ENCODE assay signal across 24 mouse cellular contexts in the genomic region with DNA sequence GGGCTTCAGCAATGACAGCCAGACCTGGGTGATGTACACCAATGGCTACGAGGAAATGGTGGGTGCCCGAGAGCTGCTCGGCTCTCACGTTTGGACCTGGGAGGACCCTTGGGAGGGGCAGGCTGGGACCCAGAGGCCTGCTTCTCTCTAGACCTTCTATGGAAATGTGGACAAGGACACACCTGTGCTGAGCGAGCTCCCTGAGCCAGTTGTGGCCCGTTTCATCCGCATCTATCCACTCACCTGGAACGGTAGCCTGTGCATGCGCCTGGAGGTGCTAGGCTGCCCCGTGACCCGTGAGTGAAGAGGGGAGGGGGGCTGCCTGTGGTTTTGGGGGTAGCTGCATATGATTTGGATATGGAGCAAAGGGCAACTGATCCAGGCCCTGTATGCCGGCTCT. TPM values are rescaled to one million over a fixed set of nuclear protein-coding genes. Genes with fewer than 3 reads are reported as not detected.
DNase-seq lines count a peak whose midpoint lies in the region; ATAC-seq and TF ChIP-seq lines count a peak whose summit lies in the region.
"Had no signal": no experiment of that assay in that cellular context is flagged by ENCODE, and none has a peak within 500 bp of the region (broad histone marks: within the 10 kb centered on the region; RNA-seq: fewer than 3 reads in every experiment).

No protein-coding gene starts in this region.

- peaks cover 3 to 15% of the 10 kb centered on the region in 2 experiments; a peak in 2 of 4 replicates for H3K4me1 ChIP-seq in CH12.LX (ENCODE audit: control insufficient read depth in 1 of 2, insufficient read depth in 2 of 2)
- no peaks in the 10 kb centered on the region for H3K4me1 ChIP-seq in kidney, adult 2 months (ENCODE audit: control insufficient read depth, insufficient read depth, low read length)
- peaks cover 9% of the 10 kb centered on the region; the same call in 1 of the 2 replicates for H3K4me1 ChIP-seq in kidney, postnatal 0 days (replicated peaks; ENCODE audit: insufficient read depth, low read length)
- H3K4me1 ChIP-seq in hindbrain, embryonic 13.5 days (replicated peaks), result no peaks in the 10 kb centered on the region
- H3K4me1 ChIP-seq: forebrain, embryonic 15.5 days; heart, embryonic 15.5 days had no signal

- H3K9ac ChIP-seq in CH12.LX (ENCODE audit: insufficient read depth, low read depth), result no peak overlapping the region
- no peak overlapping the region for H3K9ac ChIP-seq in kidney, postnatal 0 days (ENCODE audit: low read depth, low read length)
- no peak overlapping the region for H3K9ac ChIP-seq in hindbrain, embryonic 13.5 days
- H3K9ac ChIP-seq: embryonic facial prominence, embryonic 15.5 days; forebrain, embryonic 15.5 days; heart, embryonic 15.5 days; hindbrain, embryonic 14.5 days had no signal

- peaks cover 9% of the 10 kb centered on the region for H3K27me3 ChIP-seq in CH12.LX (replicated peaks)
- H3K27me3 ChIP-seq in kidney, adult 2 months (replicated peaks; ENCODE audit: control insufficient read depth, insufficient read depth, low read length), result no peaks in the 10 kb centered on the region
- no peaks in the 10 kb centered on the region for H3K27me3 ChIP-seq in kidney, postnatal 0 days (ENCODE audit: insufficient read depth, low read length)
- peaks cover 11% of the 10 kb centered on the region for H3K27me3 ChIP-seq in hindbrain, embryonic 13.5 days
- H3K27me3 ChIP-seq: embryonic facial prominence, embryonic 15.5 days; forebrain, embryonic 15.5 days had no signal

- TF ChIP-seq EP300 in CH12.LX (IDR thresholded peaks at IDR 0.05; ENCODE audit: low read length), result no peak

- H3K27ac ChIP-seq in CH12.LX (ENCODE audit: insufficient read depth, low read depth), result no peak overlapping the region
- peak overlapping the region; percentile 54; the same call in 1 of the 2 replicates for H3K27ac ChIP-seq in kidney, adult 2 months (ENCODE audit: insufficient read depth, low read depth, low read length)
- H3K27ac ChIP-seq in kidney, postnatal 0 days, result 0 out of 2 replicates have a peak overlapping the region, but pooled peaks have one; percentile 31
- H3K27ac ChIP-seq in hindbrain, embryonic 13.5 days, result no peak overlapping the region
- H3K27ac ChIP-seq: embryonic facial prominence, embryonic 15.5 days; forebrain, embryonic 15.5 days; heart, embryonic 15.5 days; hindbrain, embryonic 14.5 days had no signal

- TF ChIP-seq POLR2A in CH12.LX (IDR thresholded peaks at IDR 0.05; ENCODE audit: low read depth, low read length), result no peak
- no peak for TF ChIP-seq POLR2A in kidney, adult 2 months (IDR thresholded peaks at IDR 0.05; ENCODE audit: low read depth, low read length)

- TF ChIP-seq RAD21 in CH12.LX (IDR thresholded peaks at IDR 0.05; ENCODE audit: low read depth, low read length), result no peak

- 0 out of 2 replicates have a peak, but pooled peaks have one; percentile 20 for ATAC-seq in kidney, postnatal 0 days (replicated peaks; ENCODE audit: low FRiP score, low read depth)
- ATAC-seq in hindbrain, embryonic 13.5 days (ENCODE audit: low FRiP score), result no peak
- ATAC-seq: forebrain, embryonic 15.5 days had no signal

- H3K9me3 ChIP-seq in CH12.LX (replicated peaks; ENCODE audit: low read length), result no peaks in the 10 kb centered on the region
- no peaks in the 10 kb centered on the region for H3K9me3 ChIP-seq in kidney, postnatal 0 days (replicated peaks; ENCODE audit: low read length)
- H3K9me3 ChIP-seq in hindbrain, embryonic 13.5 days, result no peaks in the 10 kb centered on the region
- H3K9me3 ChIP-seq: embryonic facial prominence, embryonic 15.5 days; forebrain, embryonic 15.5 days; G1E; heart, embryonic 15.5 days had no signal

- H3K36me3 ChIP-seq in CH12.LX (replicated peaks in 1 of 2; ENCODE audit: control insufficient read depth in 1 of 2, insufficient read depth in 1 of 2, low read length in 1 of 2), result peaks cover 42 to 60% of the 10 kb centered on the region in 2 experiments
- no peaks in the 10 kb centered on the region for H3K36me3 ChIP-seq in kidney, adult 2 months (ENCODE audit: control insufficient read depth, insufficient read depth, low read length)
- peaks cover 35% of the 10 kb centered on the region for H3K36me3 ChIP-seq in kidney, postnatal 0 days (ENCODE audit: insufficient read depth, low read length)
- peaks cover 43% of the 10 kb centered on the region for H3K36me3 ChIP-seq in hindbrain, embryonic 13.5 days

- H3K4me3 ChIP-seq in CH12.LX (replicated peaks in 1 of 3; ENCODE audit: low read depth in 2 of 3, low read length in 2 of 3, poor library complexity in 1 of 3), result no peak overlapping the region
- H3K4me3 ChIP-seq in kidney, adult 2 months (ENCODE audit: insufficient read depth, low read depth, low read length), result no peak overlapping the region
- no peak overlapping the region for H3K4me3 ChIP-seq in kidney, postnatal 0 days (replicated peaks; ENCODE audit: low read depth, low read length)
- no peak overlapping the region for H3K4me3 ChIP-seq in hindbrain, embryonic 13.5 days
- H3K4me3 ChIP-seq: embryonic facial prominence, embryonic 15.5 days; erythroblast, embryonic 14.5 days; forebrain, embryonic 15.5 days; heart, embryonic 15.5 days had no signal

- in situ Hi-C loops in CH12.LX (cut with MboI; ENCODE audit: low pct_ligation_motif_present, low pct_unique_long_range_greater_than_20kb, low sequenced_read_pairs), result no loop called here

- no peak overlapping the region for H3K4me2 ChIP-seq in CH12.LX (ENCODE audit: insufficient read depth, low read depth, poor library complexity, severe bottlenecking)
- no peak overlapping the region for H3K4me2 ChIP-seq in kidney, postnatal 0 days (ENCODE audit: low read length)
- H3K4me2 ChIP-seq in hindbrain, embryonic 13.5 days, result no peak overlapping the region
- H3K4me2 ChIP-seq: embryonic facial prominence, embryonic 15.5 days; forebrain, embryonic 15.5 days; heart, embryonic 11.5 days; heart, embryonic 15.5 days; hindbrain, embryonic 14.5 days had no signal

- no peaks in the 10 kb centered on the region for H3K79me2 ChIP-seq in CH12.LX (replicated peaks; ENCODE audit: control insufficient read depth, extremely low read depth, insufficient read depth, poor library complexity, severe bottlenecking)

- no peak for DNase-seq in CH12.LX (ENCODE audit: extremely low read depth)
- DNase-seq in kidney, adult 2 months, result peak; percentile 64
- no peak for DNase-seq in kidney, postnatal 0 days (ENCODE audit: low spot score)
- DNase-seq in kidney, postnatal 36 days, result peak; percentile 42 to 63
- DNase-seq in right cerebral cortex, postnatal 25 days, result no peak
- DNase-seq: adrenal gland, adult 8-10 months; cerebellum, adult 11 months; cerebellum, adult 8-10 months; cerebellum, postnatal 14 days; embryo, embryonic 11 days; gastrocnemius, postnatal 36 days; heart, adult 18-20 months; heart, postnatal 14 days had no signal

- WGBS in kidney, adult 2 months, result 80% methylated on average over 12 of the region's 12 CpGs
- WGBS in kidney, postnatal 0 days, result 77% methylated on average over 12 of the region's 12 CpGs
- WGBS in hindbrain, embryonic 13.5 days, result 96% methylated on average over 12 of the region's 12 CpGs

- dilution Hi-C loops in CH12.LX (cut with MboI; ENCODE audit: extremely low pct_ligation_motif_present, extremely low pct_unique_long_range_greater_than_20kb, low sequenced_read_pairs), result no loop called here

- no peak for TF ChIP-seq CTCF in CH12.LX (conservative IDR thresholded peaks at IDR 0.05 in 1 of 2, IDR thresholded peaks at IDR 0.05 in 1 of 2; ENCODE audit: low read depth in 2 of 2, low read length in 2 of 2)
- TF ChIP-seq CTCF in kidney, adult 2 months (conservative IDR thresholded peaks at IDR 0.05; ENCODE audit: insufficient read depth, insufficient read length, low read depth, low read length), result no peak
- no peak for TF ChIP-seq CTCF in kidney, postnatal 0 days (IDR thresholded peaks at IDR 0.05; ENCODE audit: low read depth)

TF ChIP-seq in CH12.LX, 34 proteins besides CTCF, POLR2A, EP300 and RAD21:
- TF ChIP-seq NELFE (IDR thresholded peaks at IDR 0.05; ENCODE audit: low read depth, low read length) (no peak), POLR2AphosphoS2 (IDR thresholded peaks at IDR 0.05; ENCODE audit: low read depth, low read length) (0 out of 2 replicates have a peak, but pooled peaks have one; percentile 16), PAX5 (IDR thresholded peaks at IDR 0.05; ENCODE audit: low read length) (no peak)

RNA-seq across cellular contexts. Expression of a gene that starts 6.6 kb away (rescaled TPM):
- total RNA-seq in CH12.LX (2012; rRNA removed) (0.17 and 0.34 TPM in 2 replicates), CH12.LX (2014; rRNA removed) (not detected in 2 replicates)
- polyA plus RNA-seq in CH12.LX (2012; ENCODE audit: insufficient read length, low read depth), result 0.87 and 1.4 TPM in 2 replicates
- polyA plus RNA-seq in kidney, adult 2 months (2012; rRNA removed), result 91.4 and 96.7 TPM in 2 replicates
- 33.9 and 38.6 TPM in 2 replicates for polyA plus RNA-seq in kidney, postnatal 0 days (2015; fragmentation: Nextera tagmentation; extraction: Ambion mirVana)
- polyA plus RNA-seq in hindbrain, embryonic 13.5 days (2015; fragmentation: Nextera tagmentation; extraction: Ambion mirVana), result 21.9 and 24.5 TPM in 2 replicates
- total RNA-seq: common myeloid progenitor, adult 5-6 weeks; G1E had no signal
- polyA plus RNA-seq: G1E had no signal

RNA-seq across cellular contexts. Expression of a gene that starts 9.8 kb away (rescaled TPM):
- total RNA-seq in CH12.LX (2012; rRNA removed), result 285 and 330 TPM in 2 replicates
- total RNA-seq in CH12.LX (2014; rRNA removed), result 120 and 136 TPM in 2 replicates
- 205 and 218 TPM in 2 replicates for polyA plus RNA-seq in CH12.LX (2012; ENCODE audit: insufficient read length, low read depth)
- polyA plus RNA-seq in kidney, adult 2 months (2012; rRNA removed), result 50.2 and 70.7 TPM in 2 replicates
- polyA plus RNA-seq in kidney, postnatal 0 days (2015; fragmentation: Nextera tagmentation; extraction: Ambion mirVana), result 74.4 and 82.6 TPM in 2 replicates
- polyA plus RNA-seq in hindbrain, embryonic 13.5 days (2015; fragmentation: Nextera tagmentation; extraction: Ambion mirVana), result 54.3 and 57.0 TPM in 2 replicates

RNA-seq across cellular contexts. Expression of a gene that starts 30.3 kb away (rescaled TPM):
- total RNA-seq in CH12.LX (2012; rRNA removed), result 0.42 TPM in 1 of 2 replicates, not detected in the other
- total RNA-seq in CH12.LX (2014; rRNA removed), result not detected in 2 replicates
- 0.44 TPM in 1 of 2 replicates, not detected in the other for polyA plus RNA-seq in CH12.LX (2012; ENCODE audit: insufficient read length, low read depth)
- polyA plus RNA-seq in kidney, adult 2 months (2012; rRNA removed), result 5.1 and 5.3 TPM in 2 replicates
- polyA plus RNA-seq in kidney, postnatal 0 days (2015; fragmentation: Nextera tagmentation; extraction: Ambion mirVana), result 1.6 and 1.9 TPM in 2 replicates
- polyA plus RNA-seq in hindbrain, embryonic 13.5 days (2015; fragmentation: Nextera tagmentation; extraction: Ambion mirVana), result 1.9 and 2.7 TPM in 2 replicates
- total RNA-seq: common myeloid progenitor, adult 5-6 weeks; G1E; gastrocnemius, adult 8-10 months; gastrocnemius, postnatal 36 days; hematopoietic stem cell, adult 5-6 weeks had no signal
- polyA plus RNA-seq: G1E; hindbrain, embryonic 14.5 days had no signal

RNA-seq across cellular contexts. Expression of a gene that starts 30.5 kb away (rescaled TPM):
- total RNA-seq in CH12.LX (2012; rRNA removed) (7.7 and 9.7 TPM in 2 replicates), CH12.LX (2014; rRNA removed) (1.00 and 1.9 TPM in 2 replicates)
- 4.1 TPM in 2 replicates for polyA plus RNA-seq in CH12.LX (2012; ENCODE audit: insufficient read length, low read depth)
- 14.7 and 19.5 TPM in 2 replicates for polyA plus RNA-seq in kidney, adult 2 months (2012; rRNA removed)
- 7.8 and 8.7 TPM in 2 replicates for polyA plus RNA-seq in kidney, postnatal 0 days (2015; fragmentation: Nextera tagmentation; extraction: Ambion mirVana)
- 5.3 and 6.6 TPM in 2 replicates for polyA plus RNA-seq in hindbrain, embryonic 13.5 days (2015; fragmentation: Nextera tagmentation; extraction: Ambion mirVana)

Comparison
In these comparisons a context has a peak if more than half of its experiments do, and no peak if none do; other contexts are left out.
1. DNase-seq: peak in kidney, adult 2 months (single experiment) and kidney, postnatal 36 days (2 of 2); none in CH12.LX (single experiment), kidney, postnatal 0 days (single experiment) and right cerebral cortex, postnatal 25 days (single experiment).
2. H3K27ac ChIP-seq: peak in kidney, adult 2 months (single experiment) and kidney, postnatal 0 days (single experiment); none in CH12.LX (single experiment) and hindbrain, embryonic 13.5 days (single experiment).